Mouse (Mus musculus): Measurements from ENCODE around the gene Cryga. TPM values are rescaled to one million over a fixed set of nuclear protein-coding genes. Genes with fewer than 3 reads are reported as not detected.

Cryga gene
- total RNA-seq, 2 experiments from 2014 or later: 0.61 to 1.0 TPM

GRCm38 (mm10) chr1:65118150-65118913 lies 15.2 kb upstream of the Cryga start:
- DNase-seq (ENCODE audit: extremely low spot score in 1 of 2, low spot score in 2 of 2): no peak
- no peak overlapping the region for H3K27ac ChIP-seq
- H3K4me3 ChIP-seq: no peak overlapping the region
- intact Hi-C loops (cut with DNase I): no loop called here
- no peak for TF ChIP-seq CTCF (IDR thresholded peaks at IDR 0.05)

- DNase-seq (ENCODE audit: extremely low spot score in 1 of 2, low spot score in 2 of 2): no peak
- no peak for TF ChIP-seq CTCF (IDR thresholded peaks at IDR 0.05)
- Histone ChIP-seq H3K27ac (no peak overlapping the region), H3K4me3 (no peak overlapping the region)
- intact Hi-C loops (cut with DNase I): no loop called here
These were observed 10.5 kb upstream of the Cryga start for GRCm38 (mm10) chr1:65113536-65114172.

DNA sequence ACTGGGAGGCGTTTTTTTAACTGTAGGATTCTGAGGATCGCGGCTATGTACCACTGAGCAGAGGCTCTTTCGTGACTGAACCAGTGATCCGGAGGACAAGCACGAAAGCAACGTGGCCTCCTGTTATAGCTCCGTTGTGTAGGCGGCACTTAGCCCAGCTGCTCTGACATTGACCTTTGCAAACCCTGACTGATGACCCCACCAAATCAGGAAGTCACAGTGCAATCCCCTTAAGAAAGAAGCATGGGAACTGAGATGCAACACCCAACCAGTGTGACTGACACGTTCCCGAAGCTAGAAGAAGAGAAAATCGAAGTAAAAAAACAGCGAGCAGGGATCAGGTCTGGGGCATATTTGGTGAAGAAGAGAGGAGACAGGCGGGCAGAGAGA lies 9.6 kb upstream of the Cryga start:
- 0 out of 2 replicates have a peak overlapping the region, but pooled peaks have one; percentile 9 for H3K4me3 ChIP-seq
- no peak for TF ChIP-seq CTCF (IDR thresholded peaks at IDR 0.05)

GRCm38 (mm10) chr1:65112031-65112806 lies 9.0 kb upstream of the Cryga start:
- no peak overlapping the region for H3K27ac ChIP-seq
- DNase-seq (ENCODE audit: extremely low spot score in 1 of 2, low spot score in 2 of 2): peak; percentile 62 to 67
- intact Hi-C loops (cut with DNase I): loop anchor here (1.0 kb wide), 1 partner anchor 67 kb away; no protein-coding TSS in a partner anchor
- H3K4me3 ChIP-seq: 0 out of 2 replicates have a peak overlapping the region, but pooled peaks have one; percentile 9
- peak; percentile 100 for TF ChIP-seq CTCF (IDR thresholded peaks at IDR 0.05)

More for the DNA sequence above, 9.6 kb upstream of the Cryga start:
- DNase-seq (ENCODE audit: extremely low spot score in 1 of 2, low spot score in 2 of 2): no peak
- intact Hi-C loops (cut with DNase I): loop anchor here (1.0 kb wide), 1 partner anchor 66 kb away; no protein-coding TSS in a partner anchor
- H3K27ac ChIP-seq: no peak overlapping the region

DNA sequence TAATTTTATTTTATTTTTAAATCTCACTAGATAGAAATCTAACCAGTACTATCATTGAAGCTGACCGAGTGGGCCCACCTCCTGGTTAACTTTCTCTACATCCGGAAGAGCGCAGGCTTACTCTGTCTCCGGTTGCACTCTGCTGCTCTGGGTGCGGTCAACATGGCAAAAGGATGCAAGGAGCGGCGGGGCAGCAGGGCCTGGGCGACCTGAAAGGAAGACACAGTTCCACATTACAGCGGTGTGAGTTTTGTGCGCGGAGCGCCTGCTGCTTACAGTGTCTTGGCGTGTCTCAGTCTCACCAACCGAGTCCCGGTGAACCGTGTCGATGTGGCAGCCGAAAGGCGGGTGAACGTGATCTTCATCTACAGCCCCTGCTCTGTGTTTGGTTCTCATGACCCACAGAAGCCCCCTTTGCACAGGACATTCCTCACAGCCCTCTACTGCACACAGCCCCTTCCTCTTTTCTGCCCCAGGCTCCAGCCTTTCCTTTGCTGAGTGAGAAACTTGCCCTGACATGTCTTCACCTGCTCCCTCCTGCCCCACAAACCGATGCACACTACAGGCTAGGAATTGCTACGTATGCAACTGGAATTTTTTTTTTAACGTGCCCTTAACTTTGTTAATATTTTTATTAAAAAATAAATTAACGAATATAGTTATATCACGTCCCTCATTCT lies 6.7 kb upstream of the Cryga start:
- DNase-seq (ENCODE audit: extremely low spot score in 1 of 2, low spot score in 2 of 2): no peak
- TF ChIP-seq CTCF (IDR thresholded peaks at IDR 0.05): no peak
- intact Hi-C loops (cut with DNase I): no loop called here

DNA sequence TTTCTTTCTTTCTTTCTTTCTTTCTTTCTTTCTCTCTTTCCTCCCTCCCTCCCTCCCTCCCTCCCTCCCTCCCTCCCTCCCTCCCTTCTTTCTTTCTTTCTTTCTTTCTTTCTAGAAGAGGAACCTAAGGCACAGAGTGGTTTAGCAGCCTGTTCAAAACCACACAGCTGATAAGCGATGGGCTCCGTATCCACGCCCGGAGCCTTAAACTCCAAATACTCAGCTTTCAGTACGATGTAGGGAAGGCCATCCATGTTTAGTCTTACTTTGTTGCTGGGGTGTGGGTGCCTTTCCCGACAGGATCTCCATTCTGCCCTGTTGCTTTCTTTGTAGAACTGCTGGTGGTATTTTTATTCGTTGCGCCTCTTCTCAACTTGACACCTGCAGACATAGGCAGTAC lies 6.0 kb upstream of the Cryga start:
- no peak for TF ChIP-seq CTCF (IDR thresholded peaks at IDR 0.05)
- DNase-seq (ENCODE audit: extremely low spot score in 1 of 2, low spot score in 2 of 2): no peak

More for the DNA sequence above, 6.7 kb upstream of the Cryga start:
- Histone ChIP-seq H3K27ac (no peak overlapping the region), H3K4me3 (no peak overlapping the region)

GRCm38 (mm10) chr1:65107654-65108279 lies 4.6 kb upstream of the Cryga start:
- intact Hi-C loops (cut with DNase I): no loop called here
- TF ChIP-seq CTCF (IDR thresholded peaks at IDR 0.05): no peak

More for the DNA sequence above, 6.0 kb upstream of the Cryga start:
- Histone ChIP-seq H3K27ac (no peak overlapping the region), H3K4me3 (no peak overlapping the region)
- intact Hi-C loops (cut with DNase I): no loop called here

DNA sequence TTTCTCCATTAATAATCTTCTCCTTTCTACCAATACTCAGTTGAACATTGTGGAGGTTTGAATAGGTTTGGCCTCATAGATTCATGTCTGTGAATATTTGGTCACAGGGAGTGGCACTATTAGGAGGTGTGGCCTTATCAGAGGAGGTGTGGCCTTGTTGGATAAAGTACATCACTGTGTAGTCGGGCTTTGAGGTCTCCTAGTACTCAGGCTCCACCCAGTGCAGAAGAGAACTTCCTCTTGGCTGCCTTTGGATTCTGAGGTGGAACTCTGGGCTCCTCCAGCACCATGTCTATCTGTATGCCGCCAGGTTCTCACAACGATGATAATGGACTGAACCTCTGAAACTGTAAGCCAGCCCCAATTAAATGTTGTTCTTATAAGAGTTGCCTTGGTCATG lies 6.2 kb downstream of the Cryga start:
- TF ChIP-seq CTCF (IDR thresholded peaks at IDR 0.05): no peak
- H3K27ac ChIP-seq: no peak overlapping the region
- no peak for DNase-seq (ENCODE audit: extremely low spot score in 1 of 2, low spot score in 2 of 2)
- no peak overlapping the region for H3K4me3 ChIP-seq
- intact Hi-C loops (cut with DNase I): no loop called here

More at GRCm38 (mm10) chr1:65107654-65108279, 4.6 kb upstream of the Cryga start:
- DNase-seq (ENCODE audit: extremely low spot score in 1 of 2, low spot score in 2 of 2): no peak
- Histone ChIP-seq H3K4me3 (no peak overlapping the region), H3K27ac (no peak overlapping the region)

GRCm38 (mm10) chr1:65091566-65091965 lies 11.6 kb downstream of the Cryga start:
- no peak for DNase-seq (ENCODE audit: extremely low spot score in 1 of 2, low spot score in 2 of 2)
- intact Hi-C loops (cut with DNase I): no loop called here
- H3K27ac ChIP-seq: no peak overlapping the region

DNA sequence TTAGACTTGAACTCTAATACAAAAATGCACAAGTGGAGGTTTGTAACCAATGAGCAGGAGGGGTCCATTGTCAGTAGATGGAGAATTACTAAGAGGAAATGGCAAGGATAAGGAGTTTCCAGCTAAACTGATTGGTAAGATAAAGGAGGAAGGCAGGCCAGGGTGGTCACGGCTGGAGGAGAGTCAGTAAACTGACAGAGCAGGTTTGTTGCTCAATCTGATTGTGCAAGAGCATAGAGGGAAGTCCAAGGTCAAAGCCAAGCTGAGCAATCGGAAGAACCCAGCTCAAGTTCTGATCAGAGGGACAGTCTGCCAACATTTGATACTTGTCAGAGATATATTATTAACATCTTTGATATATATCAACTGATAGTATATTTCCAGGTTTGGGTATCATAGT lies 12.8 kb downstream of the Cryga start:
- no peak for DNase-seq (ENCODE audit: extremely low spot score in 1 of 2, low spot score in 2 of 2)
- no peak for TF ChIP-seq CTCF (IDR thresholded peaks at IDR 0.05)
- no peak overlapping the region for H3K4me3 ChIP-seq
- H3K27ac ChIP-seq: no peak overlapping the region
- intact Hi-C loops (cut with DNase I): no loop called here

More at GRCm38 (mm10) chr1:65091566-65091965, 11.6 kb downstream of the Cryga start:
- no peak overlapping the region for H3K4me3 ChIP-seq
- no peak for TF ChIP-seq CTCF (IDR thresholded peaks at IDR 0.05)
